Mouse (Mus musculus) kidney, embryonic 15.5 days (tissue): ENCODE results near the gene Cd164l2. TPM values are rescaled to one million over a fixed set of nuclear protein-coding genes. Genes with fewer than 3 reads are reported as not detected.

Source experiments
- ATAC-seq: fragments of 200-750 bp; cut with Nextera tagmentation; replicated peaks from 2 replicates; pipeline ENCODE4 v1.8.0; 2017; ENCODE audit warnings: moderate TSS enrichment; ENCODE audit not compliant: low FRiP score
- H3K27ac ChIP-seq: fragments of 300-500 bp; sonication (generic); 2 replicates; pipeline ENCODE4 v1.5.1; 2015; ENCODE audit warnings: mild to moderate bottlenecking, inconsistent platforms
- H3K27me3 ChIP-seq: fragments of 300-500 bp; sonication (generic); 2 replicates; pipeline ENCODE4 v1.6.1; 2015; ENCODE audit warnings: inconsistent platforms
- H3K36me3 ChIP-seq: fragments of 300-500 bp; sonication (generic); 2 replicates; pipeline ENCODE4 v1.6.1; 2015; ENCODE audit warnings: inconsistent platforms
- H3K4me1 ChIP-seq: fragments of 300-500 bp; sonication (generic); 2 replicates; pipeline ENCODE4 v1.6.1; 2015; ENCODE audit warnings: inconsistent platforms
- H3K4me2 ChIP-seq: fragments of 300-500 bp; sonication (generic); 2 replicates; pipeline ENCODE4 v1.6.1; 2015; ENCODE audit warnings: moderate library complexity, mild to moderate bottlenecking, inconsistent platforms
- H3K4me3 ChIP-seq: fragments of 300-500 bp; sonication (generic); replicated peaks from 2 replicates; pipeline ENCODE4 v1.5.1; 2015; ENCODE audit warnings: mild to moderate bottlenecking, inconsistent platforms
- H3K9ac ChIP-seq: fragments of 300-500 bp; sonication (generic); 2 replicates; pipeline ENCODE4 v1.6.1; 2015; ENCODE audit warnings: mild to moderate bottlenecking, inconsistent platforms
- H3K9me3 ChIP-seq: fragments of 300-500 bp; sonication (generic); replicated peaks from 2 replicates; pipeline ENCODE4 v1.6.1; 2016; ENCODE audit warnings: inconsistent platforms
- WGBS: fragments of 180-500 bp; shearing (Covaris S2); methylation state at CpG from one replicate; pipeline ENCODE4 v1.1.7; 2015; ENCODE audit warnings: mixed read lengths; 5-methylcytosine and 5-hydroxymethylcytosine counted together
- microRNA-seq: library from miRNA; unstranded; fragments of <30 nt; microRNA quantifications from one replicate; pipeline ENCODE4, GENCODE M21; 2016
- polyA plus RNA-seq: library from polyadenylated mRNA; unstranded; fragments of >200 nt; fragmentation: Nextera tagmentation; extraction: Ambion mirVana; gene quantifications from 2 replicates; pipeline ENCODE4 v1.2.1, GENCODE M21; 2015

Cd164l2 gene
- polyA plus RNA-seq, 1 experiment from 2014 or later = 8.2 TPM

DNA sequence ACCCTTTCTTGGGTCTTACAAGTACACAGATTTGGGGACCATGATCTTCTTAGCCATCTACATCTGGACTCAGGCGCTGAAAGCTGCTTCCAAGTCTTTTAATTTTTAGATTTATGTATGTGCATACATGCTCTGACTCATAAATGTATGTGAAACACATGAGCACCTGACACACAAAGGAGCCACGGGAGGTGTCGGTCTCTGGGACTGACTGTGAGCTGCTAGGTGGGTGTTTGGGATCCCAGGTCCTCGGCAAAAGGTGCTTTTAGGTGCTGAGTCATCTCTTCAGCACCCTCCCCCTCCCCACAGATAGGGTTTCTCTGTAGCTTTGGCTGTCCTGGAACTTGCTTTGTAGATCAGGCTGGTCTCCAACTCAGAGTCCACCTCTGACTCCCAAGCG lies 51.8 kb downstream of the Cd164l2 start:
- H3K9me3 ChIP-seq = no peaks in the 10 kb centered on the region

GRCm38 (mm10) chr4:133264559-133264958 lies 52.6 kb downstream of the Cd164l2 start:
- H3K36me3 ChIP-seq = peaks cover 59% of the 10 kb centered on the region
- no peak overlapping the region for H3K9ac ChIP-seq
- no peak overlapping the region for H3K27ac ChIP-seq
- H3K4me2 ChIP-seq = no peak overlapping the region
- H3K4me3 ChIP-seq = no peak overlapping the region
- H3K9me3 ChIP-seq = no peaks in the 10 kb centered on the region
- ATAC-seq = no peak
- no peaks in the 10 kb centered on the region for H3K27me3 ChIP-seq
- no peaks in the 10 kb centered on the region for H3K4me1 ChIP-seq
- 96% methylated on average over 2 of the region's 2 CpGs for WGBS

More for the DNA sequence above, 51.8 kb downstream of the Cd164l2 start:
- 92% methylated on average over 5 of the region's 5 CpGs for WGBS
- H3K4me3 ChIP-seq = no peak overlapping the region
- no peaks in the 10 kb centered on the region for H3K27me3 ChIP-seq
- H3K27ac ChIP-seq = no peak overlapping the region
- no peak for ATAC-seq
- no peak overlapping the region for H3K4me2 ChIP-seq
- no peaks in the 10 kb centered on the region for H3K4me1 ChIP-seq
- H3K36me3 ChIP-seq = peaks cover 51% of the 10 kb centered on the region
- H3K9ac ChIP-seq = no peak overlapping the region

- Histone ChIP-seq H3K4me2 (no peak overlapping the region), H3K9ac (no peak overlapping the region), H3K4me3 (no peak overlapping the region), H3K27ac (no peak overlapping the region), H3K36me3 (peaks cover 67% of the 10 kb centered on the region), H3K27me3 (no peaks in the 10 kb centered on the region), H3K9me3 (no peaks in the 10 kb centered on the region), H3K4me1 (no peaks in the 10 kb centered on the region)
- 96% methylated on average over 3 of the region's 3 CpGs for whole genome bisulfite sequencing
- no peak for ATAC-seq
These were observed 53.4 kb downstream of the Cd164l2 start for GRCm38 (mm10) chr4:133265297-133265696.

DNA sequence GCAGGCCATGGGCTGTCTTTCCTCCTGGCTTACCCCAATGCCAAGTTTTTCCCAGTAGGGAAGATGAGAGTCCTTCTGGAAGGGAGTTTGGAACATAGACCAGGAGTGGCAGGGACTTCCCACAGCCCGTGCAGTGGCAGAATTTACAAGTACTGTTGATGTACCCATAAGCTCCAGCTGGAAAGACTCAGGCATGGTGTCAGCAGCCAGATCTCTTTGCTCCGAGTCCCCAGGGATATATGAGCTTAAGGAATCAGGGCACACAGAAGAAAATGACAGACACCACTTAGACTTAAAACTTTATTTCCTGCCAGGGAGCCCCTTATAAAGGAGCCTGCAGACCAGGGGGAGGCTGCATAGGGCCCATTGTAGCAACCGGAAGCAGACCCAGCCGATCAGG lies 53.8 kb downstream of the Cd164l2 start:
- Histone ChIP-seq H3K4me1 (no peaks in the 10 kb centered on the region), H3K27ac (peak overlapping the region; percentile 20; the same call in 1 of the 2 replicates)

GRCm38 (mm10) chr4:133266248-133266880 lies 54.4 kb downstream of the Cd164l2 start:
- Histone ChIP-seq H3K4me3 (no peak overlapping the region), H3K27me3 (no peaks in the 10 kb centered on the region), H3K4me1 (no peaks in the 10 kb centered on the region), H3K36me3 (peaks cover 74% of the 10 kb centered on the region), H3K4me2 (no peak overlapping the region), H3K27ac (peak overlapping the region; percentile 20; the same call in 1 of the 2 replicates), H3K9ac (no peak overlapping the region), H3K9me3 (no peaks in the 10 kb centered on the region)
- WGBS = 92% methylated on average over 12 of the region's 12 CpGs
- no peak for ATAC-seq

More for the DNA sequence above, 53.8 kb downstream of the Cd164l2 start:
- 75% methylated on average over 4 of the region's 4 CpGs for WGBS
- Histone ChIP-seq H3K27me3 (no peaks in the 10 kb centered on the region), H3K9me3 (no peaks in the 10 kb centered on the region), H3K4me2 (no peak overlapping the region), H3K36me3 (peaks cover 71% of the 10 kb centered on the region), H3K4me3 (no peak overlapping the region), H3K9ac (no peak overlapping the region)
- ATAC-seq = no peak

DNA sequence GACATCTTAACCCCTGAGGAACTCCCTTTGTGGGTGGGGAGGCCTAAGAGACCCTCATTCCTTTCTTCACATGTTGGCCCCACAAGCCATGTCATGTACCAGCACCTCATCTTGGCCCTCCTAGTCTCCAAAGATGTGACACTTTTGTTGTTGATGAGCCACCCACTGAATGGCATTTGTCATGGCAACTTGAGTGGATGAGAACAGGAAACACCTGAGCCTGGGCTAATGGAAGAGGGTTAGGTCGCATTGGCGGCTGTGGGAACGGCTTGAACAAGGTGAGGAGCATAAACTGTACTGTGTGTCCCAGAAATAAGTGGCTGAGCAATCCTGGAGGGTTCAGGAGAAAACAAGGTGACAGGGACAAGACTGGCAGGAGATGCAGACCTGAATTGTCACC lies 57.0 kb downstream of the Cd164l2 start:
- 94% methylated on average over 3 of the region's 3 CpGs for WGBS
- H3K4me3 ChIP-seq = no peak overlapping the region

DNA sequence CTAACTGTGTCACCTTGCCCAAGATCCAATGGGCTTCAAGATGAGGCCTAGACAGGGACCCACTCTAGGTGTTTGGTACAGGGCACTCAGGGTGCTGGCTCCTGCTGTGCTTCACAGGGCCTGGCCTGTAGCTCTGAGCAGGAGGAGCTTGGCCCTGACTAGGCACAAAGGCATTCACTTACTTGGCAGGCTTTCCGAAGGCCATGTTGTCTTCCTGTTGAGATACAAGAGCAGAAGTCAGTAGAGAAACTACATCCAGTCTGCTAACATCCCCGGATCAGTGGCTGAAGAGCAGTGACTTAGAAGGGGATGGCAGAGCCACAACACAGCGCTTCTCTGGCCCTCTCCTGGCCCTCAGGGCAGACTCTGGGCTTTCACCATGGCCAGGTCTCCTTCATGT lies 57.7 kb downstream of the Cd164l2 start:
- ATAC-seq = no peak
- peaks cover 70% of the 10 kb centered on the region for H3K36me3 ChIP-seq
- H3K9ac ChIP-seq = no peak overlapping the region
- no peaks in the 10 kb centered on the region for H3K27me3 ChIP-seq
- no peak overlapping the region for H3K27ac ChIP-seq
- no peak overlapping the region for H3K4me3 ChIP-seq
- H3K4me1 ChIP-seq = 0 out of 2 replicates have a peak, but pooled peaks cover 2% of the 10 kb centered on the region
- H3K9me3 ChIP-seq = no peaks in the 10 kb centered on the region
- no peak overlapping the region for H3K4me2 ChIP-seq
- 95% methylated on average over 3 of the region's 3 CpGs for WGBS

More for the DNA sequence above, 57.0 kb downstream of the Cd164l2 start:
- no peak overlapping the region for H3K9ac ChIP-seq
- H3K9me3 ChIP-seq = no peaks in the 10 kb centered on the region
- H3K4me1 ChIP-seq = 0 out of 2 replicates have a peak, but pooled peaks cover 2% of the 10 kb centered on the region
- peaks cover 70% of the 10 kb centered on the region for H3K36me3 ChIP-seq
- no peak for ATAC-seq
- no peaks in the 10 kb centered on the region for H3K27me3 ChIP-seq
- H3K27ac ChIP-seq = no peak overlapping the region
- no peak overlapping the region for H3K4me2 ChIP-seq

- Histone ChIP-seq H3K4me3 (no peak overlapping the region), H3K27ac (no peak overlapping the region), H3K36me3 (peaks cover 63% of the 10 kb centered on the region), H3K27me3 (no peaks in the 10 kb centered on the region), H3K4me2 (no peak overlapping the region), H3K9ac (no peak overlapping the region), H3K9me3 (no peaks in the 10 kb centered on the region), H3K4me1 (peaks cover 8% of the 10 kb centered on the region)
- WGBS = 92% methylated on average over 9 of the region's 9 CpGs
- ATAC-seq = no peak
These were observed 59.0 kb downstream of the Cd164l2 start for GRCm38 (mm10) chr4:133270929-133271328.

Small RNA genes within 50 kb of the gene (microRNA-seq; reads per million reads assigned to microRNA genes)
- gene Mir7017 = not detected

Other genes with a start within 250 kb of the Cd164l2 start
- gene Fgr, start 238.0 kb upstream of the Cd164l2 start, polyA plus RNA-seq = 0.63 and 0.81 TPM in 2 replicates
- gene Ahdc1, start 200.9 kb upstream of the Cd164l2 start, polyA plus RNA-seq = 7.4 and 10.1 TPM in 2 replicates
- 107 and 109 TPM in 2 replicates for gene Wasf2, start 81.6 kb upstream of the Cd164l2 start, polyA plus RNA-seq
- gene Gpr3, start 405 bp downstream of the Cd164l2 start, polyA plus RNA-seq = 0.09 and 0.12 TPM in 2 replicates
- gene Map3k6, start 28.7 kb downstream of the Cd164l2 start, polyA plus RNA-seq = 4.0 and 4.3 TPM in 2 replicates
- 0.96 and 1.8 TPM in 2 replicates for gene Sytl1, start 51.0 kb downstream of the Cd164l2 start, polyA plus RNA-seq
- gene Tmem222, start 65.7 kb downstream of the Cd164l2 start, polyA plus RNA-seq = 77.3 and 85.7 TPM in 2 replicates
- 12.0 and 13.1 TPM in 2 replicates for gene Wdtc1, start 141.3 kb downstream of the Cd164l2 start, polyA plus RNA-seq
- 7.5 and 8.3 TPM in 2 replicates for gene Slc9a1, start 157.6 kb downstream of the Cd164l2 start, polyA plus RNA-seq